Mouse (Mus musculus): Measurements from ENCODE around the gene Card6. TPM values are rescaled to one million over a fixed set of nuclear protein-coding genes. Genes with fewer than 3 reads are reported as not detected.
A peak's percentile ranks its signal among the peaks of the same experiment; 100 is the strongest.

Gene Card6
- polyA plus RNA-seq, 1 experiment from 2014 or later: 1.3 TPM

DNA sequence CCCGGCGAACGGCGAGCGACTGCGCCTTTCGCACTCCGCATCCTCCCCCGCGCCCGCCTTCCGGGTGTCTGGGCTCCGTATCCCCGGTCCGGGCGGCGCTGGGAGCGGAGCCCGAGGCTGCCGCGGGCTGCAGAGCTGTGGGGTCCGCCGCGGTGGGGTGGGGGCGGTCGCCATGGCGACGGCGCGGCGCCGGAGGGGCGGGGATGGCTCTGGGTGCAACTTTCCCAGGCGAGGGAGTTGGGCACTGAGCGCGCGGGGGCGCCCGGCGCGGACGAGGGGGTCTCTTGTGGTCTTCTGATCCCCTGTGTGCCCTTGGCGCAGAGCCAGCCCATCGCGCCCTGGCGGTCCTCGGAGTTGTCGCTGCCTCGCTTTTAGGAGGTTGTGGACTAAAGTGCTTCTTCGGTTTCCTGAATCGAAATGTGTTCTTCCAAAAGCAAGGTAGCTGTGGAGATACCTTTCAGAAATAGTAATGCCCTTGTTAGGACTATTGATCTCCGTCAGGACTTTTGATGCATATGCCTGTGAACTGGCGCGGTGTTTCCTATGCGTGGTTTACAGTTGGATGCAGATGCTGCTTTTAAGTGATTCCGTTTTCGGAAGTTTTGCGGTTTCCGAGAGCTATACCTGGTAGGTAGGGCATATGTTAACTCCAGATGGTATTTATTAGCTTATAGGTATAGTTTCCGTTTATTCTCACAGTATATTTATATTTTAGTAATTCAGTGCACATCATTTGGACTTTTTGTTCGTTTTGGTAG is 35.9 kb upstream of the Card6 start:
- peak; percentile 87 for ATAC-seq (replicated peaks; ENCODE audit: insufficient number of reproducible peaks, low FRiP score, low TSS enrichment, low read depth)
- H3K36me3 ChIP-seq (replicated peaks; ENCODE audit: control insufficient read depth, insufficient read depth, low read depth, low read length): no peaks in the 10 kb centered on the region
- peak overlapping the region; percentile 73 for H3K4me3 ChIP-seq (ENCODE audit: low read depth, low read length)
- H3K4me1 ChIP-seq (ENCODE audit: control insufficient read depth, insufficient read depth, low read length): no peaks in the 10 kb centered on the region
- peak; percentile 77 for DNase-seq (ENCODE audit: low spot score)
- H3K9ac ChIP-seq (replicated peaks; ENCODE audit: low read length): peak overlapping the region; percentile 75
- peak overlapping the region; percentile 72 for H3K27ac ChIP-seq (replicated peaks; ENCODE audit: low read depth, low read length)
- no peaks in the 10 kb centered on the region for H3K9me3 ChIP-seq (replicated peaks; ENCODE audit: control insufficient read depth, low read length)
- no peaks in the 10 kb centered on the region for H3K27me3 ChIP-seq (ENCODE audit: control insufficient read depth, insufficient read depth, low read length)
- WGBS: 2% methylated on average over 49 of the region's 61 CpGs
- peak overlapping the region; percentile 60 for H3K4me2 ChIP-seq (ENCODE audit: low read depth, low read length)

DNA sequence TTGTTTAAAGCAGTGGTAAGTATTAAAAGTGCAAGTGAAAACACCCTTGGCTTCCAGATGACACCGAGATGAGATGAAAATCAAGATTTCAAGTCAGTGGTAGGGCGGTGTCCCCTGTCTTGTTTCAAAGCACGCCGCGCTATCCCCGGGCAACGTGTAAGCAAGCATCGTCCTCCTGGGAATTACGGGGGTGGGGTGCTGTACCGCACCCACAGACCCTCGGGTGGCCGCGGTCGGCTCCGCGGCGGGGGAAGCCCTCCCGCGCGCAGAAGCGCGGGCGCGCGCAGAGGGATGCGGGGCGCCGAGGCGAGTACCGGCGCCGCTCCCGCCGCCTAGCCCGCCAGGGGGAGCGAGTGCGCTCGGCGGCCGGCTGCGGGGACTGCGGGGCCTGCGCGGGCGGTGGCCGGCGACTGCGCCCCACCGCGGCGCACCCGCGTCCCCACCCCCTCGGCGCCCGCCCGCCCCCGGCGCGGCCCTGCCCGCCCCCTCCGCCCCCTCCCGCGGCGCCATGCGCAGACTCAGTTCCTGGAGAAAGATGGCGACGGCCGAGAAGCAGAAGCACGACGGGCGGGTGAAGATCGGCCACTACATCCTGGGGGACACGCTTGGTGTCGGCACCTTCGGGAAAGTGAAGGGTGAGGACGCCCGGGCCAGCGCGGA is 35.2 kb upstream of the Card6 start, which contains the start of gene Prkaa1:
Gene Prkaa1, plus strand, starts transcription at position 501 of the 660 bp plus-strand sequence.
- peak within 1 kb of the TSS; percentile 60 for H3K4me2 ChIP-seq (ENCODE audit: low read depth, low read length)
- no peaks in the 10 kb centered on the region for H3K4me1 ChIP-seq (ENCODE audit: control insufficient read depth, insufficient read depth, low read length)
- H3K9ac ChIP-seq (replicated peaks; ENCODE audit: low read length): peak within 1 kb of the TSS; percentile 75
- no peaks in the 10 kb centered on the region for H3K36me3 ChIP-seq (replicated peaks; ENCODE audit: control insufficient read depth, insufficient read depth, low read depth, low read length)
- DNase-seq (ENCODE audit: low spot score) (peak; percentile 79), ATAC-seq (replicated peaks; ENCODE audit: insufficient number of reproducible peaks, low FRiP score, low TSS enrichment, low read depth) (peak; percentile 90)
- H3K27ac ChIP-seq (replicated peaks; ENCODE audit: low read depth, low read length): peak within 1 kb of the TSS; percentile 72
- under 1% methylated on average over 57 of the region's 80 CpGs for WGBS
- peak within 1 kb of the TSS; percentile 73 for H3K4me3 ChIP-seq (ENCODE audit: low read depth, low read length)
- no peaks in the 10 kb centered on the region for H3K27me3 ChIP-seq (ENCODE audit: control insufficient read depth, insufficient read depth, low read length)
- H3K9me3 ChIP-seq (replicated peaks; ENCODE audit: control insufficient read depth, low read length): no peaks in the 10 kb centered on the region

DNA sequence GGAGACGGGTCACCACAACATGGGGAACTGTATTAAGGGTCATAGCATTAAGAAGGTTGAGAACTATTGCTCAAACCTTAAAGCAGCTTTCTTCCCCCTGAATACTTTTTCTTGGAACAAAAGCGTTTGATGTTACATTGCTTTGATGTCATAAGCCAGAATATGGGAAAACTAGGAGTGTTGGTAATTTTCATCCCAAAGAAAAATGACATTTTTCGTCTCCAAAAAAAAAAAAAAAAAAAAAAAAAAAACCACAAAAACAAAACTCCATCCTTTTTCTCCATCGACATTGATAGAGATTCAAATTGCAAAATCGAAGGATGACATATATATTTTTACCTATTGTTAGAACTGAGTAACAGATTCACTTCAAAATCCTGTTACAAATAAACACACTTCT is 34.4 kb upstream of the Card6 start:
- ATAC-seq (replicated peaks; ENCODE audit: insufficient number of reproducible peaks, low FRiP score, low TSS enrichment, low read depth): no peak
- H3K4me1 ChIP-seq (ENCODE audit: control insufficient read depth, insufficient read depth, low read length): no peaks in the 10 kb centered on the region
- DNase-seq (ENCODE audit: low spot score): no peak
- no peaks in the 10 kb centered on the region for H3K9me3 ChIP-seq (replicated peaks; ENCODE audit: control insufficient read depth, low read length)
- H3K36me3 ChIP-seq (replicated peaks; ENCODE audit: control insufficient read depth, insufficient read depth, low read depth, low read length): no peaks in the 10 kb centered on the region
- WGBS: 71% methylated on average over 5 of the region's 5 CpGs
- no peak overlapping the region for H3K4me2 ChIP-seq (ENCODE audit: low read depth, low read length)
- no peak overlapping the region for H3K9ac ChIP-seq (replicated peaks; ENCODE audit: low read length)
- H3K4me3 ChIP-seq (ENCODE audit: low read depth, low read length): no peak overlapping the region
- no peak overlapping the region for H3K27ac ChIP-seq (replicated peaks; ENCODE audit: low read depth, low read length)
- H3K27me3 ChIP-seq (ENCODE audit: control insufficient read depth, insufficient read depth, low read length): no peaks in the 10 kb centered on the region

- H3K9ac ChIP-seq (replicated peaks; ENCODE audit: low read length): no peak overlapping the region
- no peak overlapping the region for H3K27ac ChIP-seq (replicated peaks; ENCODE audit: low read depth, low read length)
- H3K4me1 ChIP-seq (ENCODE audit: control insufficient read depth, insufficient read depth, low read length): no peaks in the 10 kb centered on the region
- H3K4me2 ChIP-seq (ENCODE audit: low read depth, low read length): no peak overlapping the region
- no peaks in the 10 kb centered on the region for H3K9me3 ChIP-seq (replicated peaks; ENCODE audit: control insufficient read depth, low read length)
- no peaks in the 10 kb centered on the region for H3K27me3 ChIP-seq (ENCODE audit: control insufficient read depth, insufficient read depth, low read length)
- 63% methylated on average over 5 of the region's 5 CpGs for WGBS
- H3K4me3 ChIP-seq (ENCODE audit: low read depth, low read length): no peak overlapping the region
- ATAC-seq (replicated peaks; ENCODE audit: insufficient number of reproducible peaks, low FRiP score, low TSS enrichment, low read depth) (no peak), DNase-seq (ENCODE audit: low spot score) (no peak)
- no peaks in the 10 kb centered on the region for H3K36me3 ChIP-seq (replicated peaks; ENCODE audit: control insufficient read depth, insufficient read depth, low read depth, low read length)
These were observed 33.7 kb upstream of the Card6 start for GRCm38 (mm10) chr15:5142047-5142446.

DNA sequence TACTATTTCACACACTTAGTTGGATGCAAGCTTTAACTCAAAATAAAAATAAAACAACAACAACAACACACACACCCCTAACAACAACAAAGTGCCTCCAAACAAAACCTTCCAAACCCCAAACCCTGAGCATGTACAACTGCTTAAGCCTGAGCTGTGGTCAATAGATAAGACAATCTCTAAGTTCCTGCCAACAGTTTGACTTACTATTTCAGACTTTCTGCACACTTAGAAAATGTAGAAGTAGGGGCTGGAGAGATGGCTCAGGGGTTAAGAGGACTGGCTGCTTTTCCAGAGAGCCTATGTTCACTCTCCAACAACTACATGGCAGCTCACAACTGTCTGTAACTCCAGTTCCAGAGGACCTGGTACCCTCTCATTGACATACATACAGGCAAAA is 32.0 kb upstream of the Card6 start:
- H3K4me2 ChIP-seq (ENCODE audit: low read depth, low read length): no peak overlapping the region
- no peak overlapping the region for H3K9ac ChIP-seq (replicated peaks; ENCODE audit: low read length)
- H3K27me3 ChIP-seq (ENCODE audit: control insufficient read depth, insufficient read depth, low read length): no peaks in the 10 kb centered on the region
- no peak overlapping the region for H3K4me3 ChIP-seq (ENCODE audit: low read depth, low read length)
- H3K9me3 ChIP-seq (replicated peaks; ENCODE audit: control insufficient read depth, low read length): no peaks in the 10 kb centered on the region
- no peak overlapping the region for H3K27ac ChIP-seq (replicated peaks; ENCODE audit: low read depth, low read length)
- no peaks in the 10 kb centered on the region for H3K4me1 ChIP-seq (ENCODE audit: control insufficient read depth, insufficient read depth, low read length)
- DNase-seq (ENCODE audit: low spot score): no peak
- H3K36me3 ChIP-seq (replicated peaks; ENCODE audit: control insufficient read depth, insufficient read depth, low read depth, low read length): no peaks in the 10 kb centered on the region
- no peak for ATAC-seq (replicated peaks; ENCODE audit: insufficient number of reproducible peaks, low FRiP score, low TSS enrichment, low read depth)

- H3K4me2 ChIP-seq (ENCODE audit: low read depth, low read length): no peak overlapping the region
- 86% methylated on average over 7 of the region's 7 CpGs for WGBS
- H3K27me3 ChIP-seq (ENCODE audit: control insufficient read depth, insufficient read depth, low read length): no peaks in the 10 kb centered on the region
These were observed 31.5 kb upstream of the Card6 start for GRCm38 (mm10) chr15:5139863-5140262.

DNA sequence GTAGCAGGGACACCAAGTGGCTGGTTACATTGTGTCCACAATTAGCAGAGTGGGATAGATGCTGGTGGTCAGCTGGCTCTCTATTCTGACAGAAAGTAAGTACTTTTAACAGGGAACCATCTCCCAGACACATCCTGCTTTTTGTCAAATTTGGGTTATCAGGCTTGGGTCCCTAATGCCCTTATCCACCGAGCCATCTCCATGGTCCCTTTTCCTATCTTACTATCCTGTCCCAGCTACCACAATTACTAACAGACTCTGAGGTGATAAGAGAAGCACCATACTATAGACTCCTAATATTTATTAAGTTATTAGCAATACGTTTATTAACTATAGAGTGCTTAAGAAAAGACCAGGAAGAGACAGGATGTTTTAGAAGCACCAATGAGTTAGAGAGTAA is 31.0 kb upstream of the Card6 start:
- Histone ChIP-seq H3K36me3 (replicated peaks; ENCODE audit: control insufficient read depth, insufficient read depth, low read depth, low read length) (no peaks in the 10 kb centered on the region), H3K27me3 (ENCODE audit: control insufficient read depth, insufficient read depth, low read length) (no peaks in the 10 kb centered on the region), H3K9ac (replicated peaks; ENCODE audit: low read length) (no peak overlapping the region), H3K4me1 (ENCODE audit: control insufficient read depth, insufficient read depth, low read length) (no peaks in the 10 kb centered on the region), H3K27ac (replicated peaks; ENCODE audit: low read depth, low read length) (no peak overlapping the region), H3K9me3 (replicated peaks; ENCODE audit: control insufficient read depth, low read length) (no peaks in the 10 kb centered on the region), H3K4me3 (ENCODE audit: low read depth, low read length) (no peak overlapping the region), H3K4me2 (ENCODE audit: low read depth, low read length) (no peak overlapping the region)
- ATAC-seq (replicated peaks; ENCODE audit: insufficient number of reproducible peaks, low FRiP score, low TSS enrichment, low read depth): no peak
- no peak for DNase-seq (ENCODE audit: low spot score)
- WGBS: 89% methylated on average over 2 of the region's 2 CpGs

More at GRCm38 (mm10) chr15:5139863-5140262, 31.5 kb upstream of the Card6 start:
- Histone ChIP-seq H3K9ac (replicated peaks; ENCODE audit: low read length) (no peak overlapping the region), H3K27ac (replicated peaks; ENCODE audit: low read depth, low read length) (no peak overlapping the region), H3K36me3 (replicated peaks; ENCODE audit: control insufficient read depth, insufficient read depth, low read depth, low read length) (no peaks in the 10 kb centered on the region), H3K4me3 (ENCODE audit: low read depth, low read length) (no peak overlapping the region), H3K4me1 (ENCODE audit: control insufficient read depth, insufficient read depth, low read length) (no peaks in the 10 kb centered on the region), H3K9me3 (replicated peaks; ENCODE audit: control insufficient read depth, low read length) (no peaks in the 10 kb centered on the region)
- no peak for ATAC-seq (replicated peaks; ENCODE audit: insufficient number of reproducible peaks, low FRiP score, low TSS enrichment, low read depth)
- DNase-seq (ENCODE audit: low spot score): no peak

All from embryonic facial prominence, embryonic 11.5 days (tissue).